Mouse (Mus musculus): Measurements from ENCODE around the gene Irf4. TPM values are rescaled to one million over a fixed set of nuclear protein-coding genes. Genes with fewer than 3 reads are reported as not detected.

The Irf4 gene
- polyA plus RNA-seq, 1 experiment: 6.6 TPM

- no peak for DNase-seq
- WGBS: 95% methylated on average over 7 of the region's 7 CpGs
- TF ChIP-seq POLR2A (IDR thresholded peaks at IDR 0.05; ENCODE audit: control insufficient read depth, extremely low read depth, insufficient read depth, low read length, poor library complexity): no peak
- no peak for TF ChIP-seq CTCF (IDR thresholded peaks at IDR 0.05; ENCODE audit: borderline replicate concordance, control insufficient read depth, extremely low read depth, insufficient read depth, low read length, poor library complexity)
- Histone ChIP-seq H3K4me3 (ENCODE audit: control insufficient read depth, insufficient read depth, low read length) (no peak overlapping the region), H3K27ac (ENCODE audit: control insufficient read depth, insufficient read depth, low read length) (no peak overlapping the region), H3K36me3 (ENCODE audit: control insufficient read depth, insufficient read depth, low read length) (no peaks in the 10 kb centered on the region), H3K4me1 (replicated peaks; ENCODE audit: control insufficient read depth, insufficient read depth, low read length) (peaks cover 34% of the 10 kb centered on the region), H3K27me3 (ENCODE audit: control insufficient read depth, insufficient read depth, low read length) (no peaks in the 10 kb centered on the region; the same call in 1 of the 2 replicates)
Measured at GRCm38 (mm10) chr13:30745121-30745520, 3.9 kb upstream of the Irf4 start.

- 85% methylated on average over 5 of the region's 5 CpGs for WGBS
- Histone ChIP-seq H3K27me3 (ENCODE audit: control insufficient read depth, insufficient read depth, low read length) (no peaks in the 10 kb centered on the region; the same call in 1 of the 2 replicates), H3K4me1 (replicated peaks; ENCODE audit: control insufficient read depth, insufficient read depth, low read length) (peaks cover 36% of the 10 kb centered on the region), H3K4me3 (ENCODE audit: control insufficient read depth, insufficient read depth, low read length) (no peak overlapping the region), H3K27ac (ENCODE audit: control insufficient read depth, insufficient read depth, low read length) (no peak overlapping the region), H3K36me3 (ENCODE audit: control insufficient read depth, insufficient read depth, low read length) (no peaks in the 10 kb centered on the region)
- no peak for DNase-seq
- TF ChIP-seq CTCF (IDR thresholded peaks at IDR 0.05; ENCODE audit: borderline replicate concordance, control insufficient read depth, extremely low read depth, insufficient read depth, low read length, poor library complexity) (no peak), POLR2A (IDR thresholded peaks at IDR 0.05; ENCODE audit: control insufficient read depth, extremely low read depth, insufficient read depth, low read length, poor library complexity) (no peak)
Measured at GRCm38 (mm10) chr13:30747068-30747467, 2.0 kb upstream of the Irf4 start.

- DNase-seq: no peak
- Histone ChIP-seq H3K4me3 (ENCODE audit: control insufficient read depth, insufficient read depth, low read length) (no peak overlapping the region), H3K4me1 (replicated peaks; ENCODE audit: control insufficient read depth, insufficient read depth, low read length) (peaks cover 34% of the 10 kb centered on the region), H3K27ac (ENCODE audit: control insufficient read depth, insufficient read depth, low read length) (no peak overlapping the region), H3K36me3 (ENCODE audit: control insufficient read depth, insufficient read depth, low read length) (no peaks in the 10 kb centered on the region), H3K27me3 (ENCODE audit: control insufficient read depth, insufficient read depth, low read length) (no peaks in the 10 kb centered on the region; the same call in 1 of the 2 replicates)
- TF ChIP-seq CTCF (IDR thresholded peaks at IDR 0.05; ENCODE audit: borderline replicate concordance, control insufficient read depth, extremely low read depth, insufficient read depth, low read length, poor library complexity): no peak
- WGBS: 9% methylated on average over 11 of the region's 11 CpGs
Measured at GRCm38 (mm10) chr13:30747504-30747903, 1.5 kb upstream of the Irf4 start.

GRCm38 (mm10) chr13:30748321-30748720, 705 bp upstream of the Irf4 start:
- no peak overlapping the region for H3K27ac ChIP-seq (ENCODE audit: control insufficient read depth, insufficient read depth, low read length)
- TF ChIP-seq CTCF (IDR thresholded peaks at IDR 0.05; ENCODE audit: borderline replicate concordance, control insufficient read depth, extremely low read depth, insufficient read depth, low read length, poor library complexity) (no peak), POLR2A (IDR thresholded peaks at IDR 0.05; ENCODE audit: control insufficient read depth, extremely low read depth, insufficient read depth, low read length, poor library complexity) (no peak)
- no peak overlapping the region for H3K4me3 ChIP-seq (ENCODE audit: control insufficient read depth, insufficient read depth, low read length)
- no peak for DNase-seq
- WGBS: 57% methylated on average over 11 of the region's 11 CpGs
- peaks cover 27% of the 10 kb centered on the region for H3K4me1 ChIP-seq (replicated peaks; ENCODE audit: control insufficient read depth, insufficient read depth, low read length)
- no peaks in the 10 kb centered on the region for H3K36me3 ChIP-seq (ENCODE audit: control insufficient read depth, insufficient read depth, low read length)
- no peaks in the 10 kb centered on the region; the same call in 1 of the 2 replicates for H3K27me3 ChIP-seq (ENCODE audit: control insufficient read depth, insufficient read depth, low read length)

- Histone ChIP-seq H3K36me3 (ENCODE audit: control insufficient read depth, insufficient read depth, low read length) (no peaks in the 10 kb centered on the region), H3K4me3 (ENCODE audit: control insufficient read depth, insufficient read depth, low read length) (peak overlapping the region; percentile 51), H3K4me1 (replicated peaks; ENCODE audit: control insufficient read depth, insufficient read depth, low read length) (peaks cover 27% of the 10 kb centered on the region), H3K27ac (ENCODE audit: control insufficient read depth, insufficient read depth, low read length) (no peak overlapping the region), H3K27me3 (ENCODE audit: control insufficient read depth, insufficient read depth, low read length) (no peaks in the 10 kb centered on the region; the same call in 1 of the 2 replicates)
- TF ChIP-seq CTCF (IDR thresholded peaks at IDR 0.05; ENCODE audit: borderline replicate concordance, control insufficient read depth, extremely low read depth, insufficient read depth, low read length, poor library complexity): no peak
- no peak for TF ChIP-seq POLR2A (IDR thresholded peaks at IDR 0.05; ENCODE audit: control insufficient read depth, extremely low read depth, insufficient read depth, low read length, poor library complexity)
- no peak for DNase-seq
- 37% methylated on average over 11 of the region's 11 CpGs for WGBS
Measured at GRCm38 (mm10) chr13:30749557-30750141, 623 bp downstream of the Irf4 start.

GRCm38 (mm10) chr13:30750461-30751303, 1.7 kb downstream of the Irf4 start:
- Histone ChIP-seq H3K27ac (ENCODE audit: control insufficient read depth, insufficient read depth, low read length) (no peak overlapping the region), H3K4me3 (ENCODE audit: control insufficient read depth, insufficient read depth, low read length) (peak overlapping the region; percentile 51), H3K36me3 (ENCODE audit: control insufficient read depth, insufficient read depth, low read length) (no peaks in the 10 kb centered on the region), H3K4me1 (replicated peaks; ENCODE audit: control insufficient read depth, insufficient read depth, low read length) (peaks cover 27% of the 10 kb centered on the region), H3K27me3 (ENCODE audit: control insufficient read depth, insufficient read depth, low read length) (no peaks in the 10 kb centered on the region; the same call in 1 of the 2 replicates)
- no peak for DNase-seq
- 9% methylated on average over 33 of the region's 33 CpGs for WGBS
- TF ChIP-seq POLR2A (IDR thresholded peaks at IDR 0.05; ENCODE audit: control insufficient read depth, extremely low read depth, insufficient read depth, low read length, poor library complexity) (no peak), CTCF (IDR thresholded peaks at IDR 0.05; ENCODE audit: borderline replicate concordance, control insufficient read depth, extremely low read depth, insufficient read depth, low read length, poor library complexity) (no peak)

Measured in thymus, adult 2 months (tissue).